Mouse (Mus musculus) intestine, embryonic 14.5 days (tissue): ENCODE data around the gene Tmem139. TPM values are rescaled to one million over a fixed set of nuclear protein-coding genes. Genes with fewer than 3 reads are reported as not detected.

Source experiments
- ATAC-seq: fragments of 200-750 bp; cut with Nextera tagmentation; replicated peaks from 2 replicates; pipeline ENCODE4 v1.8.0; 2017; ENCODE audit warnings: low read depth, moderate number of reproducible peaks, moderate TSS enrichment, moderate library complexity; ENCODE audit not compliant: low FRiP score, low TSS enrichment
- DNase-seq: peaks from one replicate; pipeline ENCODE4 v3.0.0-alpha.2; 2018; ENCODE audit warnings: low spot score
- H3K27ac ChIP-seq: fragments of 300-500 bp; sonication (generic); 2 replicates; pipeline ENCODE4 v1.5.1; 2014; ENCODE audit warnings: low read depth, mild to moderate bottlenecking, control low read depth
- H3K27me3 ChIP-seq: fragments of 300-500 bp; sonication (generic); replicated peaks from 2 replicates; pipeline ENCODE4 v1.6.1; 2014; ENCODE audit warnings: low read length, control low read depth; ENCODE audit not compliant: control insufficient read depth, insufficient read depth
- H3K36me3 ChIP-seq: fragments of 300-500 bp; sonication (generic); 2 replicates; pipeline ENCODE4 v1.6.1; 2014; ENCODE audit warnings: low read length, control low read depth; ENCODE audit not compliant: control insufficient read depth, insufficient read depth
- H3K4me1 ChIP-seq: fragments of 300-500 bp; sonication (generic); replicated peaks from 2 replicates; pipeline ENCODE4 v1.6.1; 2014; ENCODE audit warnings: low read length, control low read depth, mixed read lengths; ENCODE audit not compliant: control insufficient read depth, insufficient read depth
- H3K4me2 ChIP-seq: fragments of 300-500 bp; sonication (generic); 2 replicates; pipeline ENCODE4 v1.6.1; 2014; ENCODE audit warnings: low read length
- H3K4me3 ChIP-seq: fragments of 300-500 bp; sonication (generic); 2 replicates; pipeline ENCODE4 v1.5.1; 2014; ENCODE audit warnings: low read depth, low read length, control low read depth, mixed read lengths
- H3K9ac ChIP-seq: fragments of 300-500 bp; sonication (generic); 2 replicates; pipeline ENCODE4 v1.6.1; 2014; ENCODE audit warnings: mild to moderate bottlenecking, low read length
- H3K9me3 ChIP-seq: fragments of 300-500 bp; sonication (generic); 2 replicates; pipeline ENCODE4 v1.6.1; 2016; ENCODE audit warnings: low read length, control low read depth; ENCODE audit not compliant: control insufficient read depth
- WGBS: fragments of 180-500 bp; shearing (Covaris S2); extraction: QIAGEN DNeasy Blood & Tissue Kit; methylation state at CpG from one replicate; pipeline ENCODE4 v1.1.7; 2014; 5-methylcytosine and 5-hydroxymethylcytosine counted together
- polyA plus RNA-seq: library from polyadenylated mRNA; unstranded; fragments of >200 nt; fragmentation: Nextera tagmentation; extraction: Ambion mirVana; gene quantifications from 2 replicates; pipeline ENCODE4 v1.2.1, GENCODE M21; 2014

Gene Tmem139
- polyA plus RNA-seq: 1.3 and 2.8 TPM in 2 replicates

DNA sequence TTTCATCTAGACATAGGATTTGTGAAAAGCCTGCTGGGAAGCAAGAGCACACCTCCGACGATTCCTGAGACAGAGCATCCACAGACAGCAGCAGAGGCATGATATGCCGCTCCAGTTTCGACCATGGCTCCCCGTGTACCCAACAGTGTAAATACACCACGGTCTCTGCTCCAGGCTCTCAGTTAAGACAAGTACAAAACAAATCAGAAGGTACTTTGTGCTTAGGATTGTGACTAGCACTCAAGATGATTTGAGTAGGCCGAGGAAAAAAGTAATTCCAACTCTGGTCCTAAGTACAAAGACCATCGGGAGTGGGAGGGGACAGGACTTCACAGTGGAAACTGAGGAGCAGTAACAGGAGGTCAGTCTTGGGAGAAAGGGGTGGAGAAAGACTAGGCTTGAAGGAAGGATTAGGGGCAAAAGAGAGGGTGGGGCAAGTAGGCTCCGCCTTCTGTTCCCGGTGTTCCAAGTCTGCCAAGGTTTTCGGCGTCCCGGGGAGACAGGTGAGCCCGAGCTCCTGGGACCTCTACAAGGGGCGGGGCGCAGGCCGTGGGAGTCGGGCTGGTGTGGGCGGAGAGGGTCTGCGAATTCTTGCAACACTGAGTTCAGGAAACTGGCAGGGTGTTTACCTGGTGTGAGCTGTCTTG lies at the start of gene Tmem139:
Tmem139 (plus strand) TSS at position 447 of the 647 bp plus-strand sequence.
- 11% methylated on average over 20 of the region's 20 CpGs for WGBS
- peaks cover 4% of the 10 kb centered on the region for H3K4me1 ChIP-seq
- no peaks in the 10 kb centered on the region for H3K9me3 ChIP-seq
- H3K27ac ChIP-seq: peak within 1 kb of the TSS; percentile 22; the same call in 1 of the 2 replicates
- no peaks in the 10 kb centered on the region for H3K36me3 ChIP-seq
- no peaks in the 10 kb centered on the region for H3K27me3 ChIP-seq
- no peak within 1 kb of the TSS for H3K9ac ChIP-seq
- H3K4me3 ChIP-seq: peak within 1 kb of the TSS; percentile 6; the same call in 1 of the 2 replicates
- DNase-seq: no peak
- H3K4me2 ChIP-seq: peak within 1 kb of the TSS; percentile 33
- ATAC-seq: no peak

DNA sequence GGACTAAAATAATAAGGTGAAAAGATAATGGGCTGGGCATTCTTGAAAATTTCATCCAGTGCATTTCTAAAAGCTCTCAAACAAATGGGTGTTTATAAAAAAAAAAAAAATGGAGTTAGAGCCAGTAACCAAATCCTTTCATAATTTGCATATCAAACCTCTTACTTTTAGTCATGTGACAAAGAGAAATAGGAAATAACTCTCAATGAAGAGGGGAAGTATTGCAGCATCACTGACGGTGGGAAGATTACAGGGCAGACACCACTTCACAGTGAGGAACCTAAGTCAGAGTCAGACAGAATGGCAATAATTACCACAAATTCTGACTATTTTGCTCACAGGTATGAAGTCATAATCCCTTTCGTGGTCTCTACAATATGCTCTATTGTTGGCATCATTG lies 46.7 kb upstream of the Tmem139 start, which contains the start of gene Tas2r144:
Tas2r144 (plus strand) TSS at position 301 of the 400 bp plus-strand sequence.
- H3K9me3 ChIP-seq: no peaks in the 10 kb centered on the region
- DNase-seq (no peak), ATAC-seq (no peak)
- H3K4me2 ChIP-seq: no peak within 1 kb of the TSS
- H3K4me3 ChIP-seq: no peak within 1 kb of the TSS
- H3K9ac ChIP-seq: no peak within 1 kb of the TSS
- no peaks in the 10 kb centered on the region for H3K4me1 ChIP-seq
- no peaks in the 10 kb centered on the region for H3K36me3 ChIP-seq
- 84% methylated on average over 2 of the region's 2 CpGs for WGBS
- H3K27ac ChIP-seq: no peak within 1 kb of the TSS
- H3K27me3 ChIP-seq: no peaks in the 10 kb centered on the region

DNA sequence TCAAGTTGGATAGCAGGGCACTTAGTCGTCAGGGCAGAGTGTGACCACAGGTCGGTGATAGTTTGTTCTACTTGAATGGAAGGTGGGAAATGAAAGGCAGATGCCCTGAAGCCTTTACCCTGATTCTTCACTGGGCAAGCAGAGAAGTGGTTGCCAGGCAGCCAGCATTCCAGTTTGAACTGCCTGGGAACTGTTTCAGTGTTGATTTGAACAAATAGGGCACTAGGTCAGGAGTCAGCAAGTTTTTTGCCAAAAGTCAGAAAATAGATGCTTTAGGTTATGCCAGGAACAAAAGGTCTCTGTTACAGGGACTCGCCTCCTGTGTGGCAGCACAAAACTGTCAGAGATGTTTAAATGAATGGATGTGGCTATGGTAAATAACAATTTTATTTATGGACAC lies 39.5 kb upstream of the Tmem139 start:
- no peak for ATAC-seq

DNA sequence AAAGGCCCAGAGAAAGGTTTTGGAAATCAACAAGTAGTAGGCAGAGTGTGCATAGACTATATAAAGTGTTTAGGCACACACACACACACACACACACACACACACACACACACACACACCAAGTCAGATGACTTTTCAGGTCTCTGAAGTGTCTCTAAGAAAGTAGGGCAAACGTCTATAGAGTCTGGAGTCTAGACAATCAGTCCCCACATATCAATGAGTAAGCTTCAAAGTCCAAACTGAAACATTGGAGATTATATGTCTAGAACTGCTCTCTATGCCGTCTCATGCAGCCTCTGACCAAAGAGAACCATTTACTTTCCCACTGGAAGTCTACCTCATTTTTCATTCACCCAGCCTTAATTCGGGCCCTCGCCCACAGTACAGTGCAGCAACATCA lies 36.7 kb upstream of the Tmem139 start:
- H3K36me3 ChIP-seq: no peaks in the 10 kb centered on the region
- WGBS: 78% methylated on average over 4 of the region's 4 CpGs
- no peak overlapping the region for H3K4me3 ChIP-seq
- no peaks in the 10 kb centered on the region for H3K9me3 ChIP-seq
- H3K27ac ChIP-seq: no peak overlapping the region
- no peak for DNase-seq
- no peak for ATAC-seq
- H3K27me3 ChIP-seq: no peaks in the 10 kb centered on the region
- H3K4me2 ChIP-seq: no peak overlapping the region
- no peaks in the 10 kb centered on the region for H3K4me1 ChIP-seq
- no peak overlapping the region for H3K9ac ChIP-seq

More for the DNA sequence above, 39.5 kb upstream of the Tmem139 start:
- Histone ChIP-seq H3K27ac (no peak overlapping the region), H3K4me3 (no peak overlapping the region), H3K9ac (no peak overlapping the region), H3K4me1 (no peaks in the 10 kb centered on the region), H3K4me2 (no peak overlapping the region), H3K36me3 (no peaks in the 10 kb centered on the region), H3K9me3 (no peaks in the 10 kb centered on the region), H3K27me3 (no peaks in the 10 kb centered on the region)
- 66% methylated on average over 3 of the region's 3 CpGs for WGBS
- DNase-seq: no peak

DNA sequence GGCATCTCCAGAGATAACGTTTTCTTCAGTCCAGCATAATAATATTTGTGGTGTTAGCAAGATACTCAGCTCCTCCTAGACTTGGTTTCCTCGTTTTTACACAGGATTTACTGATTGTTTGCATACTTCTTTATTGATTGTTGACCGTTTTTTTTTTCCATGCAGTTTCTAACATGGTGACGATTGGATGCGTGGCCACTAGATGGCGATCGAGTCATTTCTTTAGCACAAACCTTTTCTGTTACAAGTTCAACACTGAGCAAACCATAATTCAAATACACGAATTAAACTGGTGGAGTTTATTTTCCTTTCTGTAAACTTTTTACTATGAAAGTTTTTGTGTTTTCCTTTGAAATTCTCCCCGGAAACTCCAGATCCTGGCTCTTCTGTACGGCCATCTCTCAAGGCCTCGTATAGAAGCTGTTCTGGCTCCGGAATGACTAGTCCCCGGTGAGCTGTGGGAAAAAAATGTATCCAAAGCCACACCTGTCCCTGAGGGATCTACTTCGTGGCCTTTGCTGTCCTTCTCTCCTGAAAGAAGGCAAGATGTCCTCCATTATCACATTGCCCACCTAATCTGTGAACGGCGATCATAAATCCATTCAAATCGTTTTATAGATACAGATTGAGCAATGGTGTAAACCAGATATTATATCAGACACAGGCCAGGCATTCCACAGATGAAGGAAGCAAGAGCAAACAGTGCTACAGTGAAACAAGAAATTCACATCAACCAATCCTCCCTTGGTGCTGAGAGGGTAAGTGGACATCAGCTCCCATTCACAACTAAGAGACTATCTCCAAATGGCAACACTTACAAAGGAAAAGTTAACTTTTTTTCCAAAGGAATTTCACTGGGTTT lies 34.3 kb upstream of the Tmem139 start:
- Histone ChIP-seq H3K9ac (no peak overlapping the region), H3K27ac (no peak overlapping the region), H3K4me1 (no peaks in the 10 kb centered on the region), H3K9me3 (no peaks in the 10 kb centered on the region), H3K36me3 (no peaks in the 10 kb centered on the region), H3K4me3 (no peak overlapping the region), H3K4me2 (no peak overlapping the region), H3K27me3 (no peaks in the 10 kb centered on the region)
- WGBS: 29% methylated on average over 17 of the region's 17 CpGs
- ATAC-seq (0 out of 2 replicates have a peak, but pooled peaks have one; percentile 47), DNase-seq (peak; percentile 82)

DNA sequence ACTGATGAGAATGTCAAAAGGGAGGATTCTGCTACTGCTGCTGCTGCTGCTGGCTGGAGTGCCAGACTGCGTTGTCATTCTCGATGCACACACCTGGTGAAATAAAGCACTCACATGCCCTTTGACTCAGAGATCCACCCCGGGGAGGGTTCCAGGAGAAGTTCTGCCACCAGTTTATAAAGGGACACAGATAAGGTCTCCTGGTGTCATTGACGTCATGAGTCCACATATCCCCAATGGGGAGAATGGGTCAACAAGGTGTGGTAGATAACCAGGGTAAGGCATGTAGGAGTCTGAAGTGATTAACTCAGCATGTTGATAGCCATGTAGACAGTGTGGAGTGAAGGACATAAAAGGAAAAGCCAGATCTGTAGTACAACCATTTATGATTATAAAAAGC lies 32.2 kb upstream of the Tmem139 start:
- no peaks in the 10 kb centered on the region for H3K9me3 ChIP-seq
- no peak for ATAC-seq
- 61% methylated on average over 4 of the region's 4 CpGs for WGBS

DNA sequence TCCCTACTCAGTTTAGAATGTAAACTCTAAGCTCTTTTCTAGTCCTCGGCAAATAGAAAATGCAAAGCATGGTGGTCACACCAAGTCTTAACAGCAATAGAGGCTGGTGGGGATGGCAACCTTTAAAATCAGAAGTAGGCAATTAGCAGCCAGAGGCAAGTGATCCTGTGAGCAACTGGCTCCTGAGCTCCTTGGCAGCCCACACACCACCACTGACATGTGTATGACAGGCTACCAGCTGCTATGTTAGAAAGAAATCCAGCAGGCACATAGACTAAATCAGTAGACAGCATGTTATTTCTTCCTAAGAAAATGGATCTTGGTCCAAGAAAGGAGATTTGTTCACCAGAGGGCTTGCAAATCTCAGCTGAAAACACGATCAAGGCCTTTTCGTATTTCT lies 30.6 kb upstream of the Tmem139 start:
- ATAC-seq: no peak
- no peaks in the 10 kb centered on the region for H3K36me3 ChIP-seq

More for the DNA sequence above, 32.2 kb upstream of the Tmem139 start:
- DNase-seq: no peak
- Histone ChIP-seq H3K27me3 (no peaks in the 10 kb centered on the region), H3K27ac (no peak overlapping the region), H3K4me2 (no peak overlapping the region), H3K4me3 (no peak overlapping the region), H3K4me1 (no peaks in the 10 kb centered on the region), H3K9ac (no peak overlapping the region), H3K36me3 (no peaks in the 10 kb centered on the region)

DNA sequence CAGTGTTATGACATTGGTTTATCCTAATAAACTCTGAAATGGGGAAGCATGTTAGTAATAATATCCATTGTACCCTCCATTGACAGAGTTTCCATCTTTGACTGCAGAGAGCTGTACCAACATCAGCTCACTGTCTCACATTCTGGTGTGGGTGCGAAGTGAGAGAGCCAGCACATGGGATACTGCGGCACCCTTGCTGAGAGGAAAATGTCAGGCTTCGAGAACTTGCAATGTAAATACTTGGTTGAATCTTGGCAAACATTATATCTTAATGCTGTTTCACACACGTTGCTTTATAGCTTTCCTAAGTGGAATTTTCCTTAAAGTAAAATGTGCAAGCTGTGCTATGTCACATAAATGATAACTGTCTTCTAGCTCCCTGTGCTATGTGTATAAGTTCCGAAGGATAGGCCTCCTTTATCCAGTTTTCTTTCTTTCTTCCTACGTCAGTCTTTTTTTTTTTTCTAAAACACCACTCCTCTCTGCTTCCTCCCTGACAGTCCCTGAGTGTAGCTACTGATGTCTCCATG lies 24.4 kb upstream of the Tmem139 start:
- Histone ChIP-seq H3K4me2 (no peak overlapping the region), H3K27ac (no peak overlapping the region), H3K27me3 (no peaks in the 10 kb centered on the region), H3K36me3 (no peaks in the 10 kb centered on the region), H3K9me3 (no peaks in the 10 kb centered on the region), H3K4me1 (no peaks in the 10 kb centered on the region), H3K4me3 (no peak overlapping the region), H3K9ac (no peak overlapping the region)
- no peak for DNase-seq
- no peak for ATAC-seq
- 53% methylated on average over 6 of the region's 6 CpGs for WGBS

More for the DNA sequence above, 30.6 kb upstream of the Tmem139 start:
- WGBS: 85% methylated on average over 3 of the region's 3 CpGs
- H3K9me3 ChIP-seq: no peaks in the 10 kb centered on the region
- no peak overlapping the region for H3K4me2 ChIP-seq
- H3K4me3 ChIP-seq: no peak overlapping the region
- no peak for DNase-seq
- no peak overlapping the region for H3K27ac ChIP-seq
- no peaks in the 10 kb centered on the region for H3K4me1 ChIP-seq
- H3K9ac ChIP-seq: no peak overlapping the region
- H3K27me3 ChIP-seq: no peaks in the 10 kb centered on the region
